Mouse (Mus musculus): ENCODE measurements around the gene Gm49336. TPM values are rescaled to one million over a fixed set of nuclear protein-coding genes. Genes with fewer than 3 reads are reported as not detected.

Gm49336 gene
- total and polyA plus RNA-seq, 3 experiments, result 36.3 to 102 (median 54.3) TPM

- H3K36me3 ChIP-seq (replicated peaks in 1 of 2; ENCODE audit: control insufficient read depth in 1 of 2, insufficient read depth in 1 of 2, low read length in 1 of 2), result peaks cover 0 to 14% of the 10 kb centered on the region in 2 experiments
- peaks cover 38% of the 10 kb centered on the region for H3K79me2 ChIP-seq (replicated peaks; ENCODE audit: control insufficient read depth, extremely low read depth, insufficient read depth, poor library complexity, severe bottlenecking)
- H3K4me2 ChIP-seq (ENCODE audit: insufficient read depth, low read depth, poor library complexity, severe bottlenecking), result peak overlapping the region; percentile 99; the same call in 1 of the 2 replicates
- no peaks in the 10 kb centered on the region for H3K27me3 ChIP-seq (replicated peaks)
- H3K9me3 ChIP-seq (replicated peaks; ENCODE audit: low read length), result no peaks in the 10 kb centered on the region
- dilution Hi-C loops (cut with MboI; ENCODE audit: extremely low pct_ligation_motif_present, extremely low pct_unique_long_range_greater_than_20kb, low sequenced_read_pairs), result no loop called here
- H3K9ac ChIP-seq (ENCODE audit: insufficient read depth, low read depth), result peak overlapping the region; percentile 85
- DNase-seq (ENCODE audit: extremely low read depth), result no peak
- peaks cover 11 to 25% of the 10 kb centered on the region in 2 experiments for H3K4me1 ChIP-seq (ENCODE audit: control insufficient read depth in 1 of 2, insufficient read depth in 2 of 2)
- peak overlapping the region; percentile 57 to 99 (median 98) for H3K4me3 ChIP-seq (replicated peaks in 1 of 3; ENCODE audit: low read depth in 2 of 3, low read length in 2 of 3, poor library complexity in 1 of 3)
- in situ Hi-C loops (cut with MboI; ENCODE audit: low pct_ligation_motif_present, low pct_unique_long_range_greater_than_20kb, low sequenced_read_pairs), result loop anchor here (25.0 kb wide), 1 partner anchor 486 kb away; no protein-coding TSS in a partner anchor
- TF ChIP-seq IRF4 (IDR thresholded peaks at IDR 0.05; ENCODE audit: low read depth, low read length) (no peak), UBTF (IDR thresholded peaks at IDR 0.05; ENCODE audit: low read depth, low read length) (peak; percentile 36; the same call in 1 of the 2 replicates), ELF1 (IDR thresholded peaks at IDR 0.05; ENCODE audit: low read depth, low read length) (no peak), SMC3 (IDR thresholded peaks at IDR 0.05; ENCODE audit: low read depth, low read length) (no peak)
- H3K27ac ChIP-seq (ENCODE audit: insufficient read depth, low read depth), result peak overlapping the region; percentile 50
These were observed 428 bp downstream of the Gm49336 start for GRCm38 (mm10) chr14:60250879-60251278.

- in situ Hi-C loops (cut with MboI; ENCODE audit: low pct_ligation_motif_present, low pct_unique_long_range_greater_than_20kb, low sequenced_read_pairs), result loop anchor here (25.0 kb wide), 1 partner anchor 487 kb away; no protein-coding TSS in a partner anchor
- H3K79me2 ChIP-seq (replicated peaks; ENCODE audit: control insufficient read depth, extremely low read depth, insufficient read depth, poor library complexity, severe bottlenecking), result peaks cover 42% of the 10 kb centered on the region
- DNase-seq (ENCODE audit: extremely low read depth), result no peak
- H3K4me3 ChIP-seq (replicated peaks in 1 of 3; ENCODE audit: low read depth in 2 of 3, low read length in 2 of 3, poor library complexity in 1 of 3), result peak overlapping the region; percentile 57 to 99 (median 98)
- H3K4me1 ChIP-seq (ENCODE audit: control insufficient read depth in 1 of 2, insufficient read depth in 2 of 2), result peaks cover 11 to 25% of the 10 kb centered on the region in 2 experiments
- H3K36me3 ChIP-seq (replicated peaks in 1 of 2; ENCODE audit: control insufficient read depth in 1 of 2, insufficient read depth in 1 of 2, low read length in 1 of 2), result peaks cover under 1 to 17% of the 10 kb centered on the region in 2 experiments
- dilution Hi-C loops (cut with MboI; ENCODE audit: extremely low pct_ligation_motif_present, extremely low pct_unique_long_range_greater_than_20kb, low sequenced_read_pairs), result no loop called here
- peak overlapping the region; percentile 99 for H3K4me2 ChIP-seq (ENCODE audit: insufficient read depth, low read depth, poor library complexity, severe bottlenecking)
- no peaks in the 10 kb centered on the region for H3K9me3 ChIP-seq (replicated peaks; ENCODE audit: low read length)
- no peaks in the 10 kb centered on the region for H3K27me3 ChIP-seq (replicated peaks)
- no peak for TF ChIP-seq ETS1 (conservative IDR thresholded peaks at IDR 0.05; ENCODE audit: low read depth, low read length)
- TF ChIP-seq PAX5 (IDR thresholded peaks at IDR 0.05; ENCODE audit: low read length), result no peak
- no peak for TF ChIP-seq MAFK (IDR thresholded peaks at IDR 0.05; ENCODE audit: insufficient replicate concordance, low read length)
- TF ChIP-seq UBTF (IDR thresholded peaks at IDR 0.05; ENCODE audit: low read depth, low read length), result no peak
- no peak for TF ChIP-seq MXI1 (IDR thresholded peaks at IDR 0.05; ENCODE audit: low read depth, low read length)
- no peak for TF ChIP-seq MAX (IDR thresholded peaks at IDR 0.05; ENCODE audit: low read length)
- no peak for TF ChIP-seq CHD2 (IDR thresholded peaks at IDR 0.05; ENCODE audit: low read length)
- no peak for TF ChIP-seq HCFC1 (IDR thresholded peaks at IDR 0.05; ENCODE audit: low read depth, low read length)
- no peak for TF ChIP-seq E2F4 (IDR thresholded peaks at IDR 0.05; ENCODE audit: insufficient replicate concordance, low read depth, low read length)
- H3K9ac ChIP-seq (ENCODE audit: insufficient read depth, low read depth), result peak overlapping the region; percentile 85
- no peak overlapping the region for H3K27ac ChIP-seq (ENCODE audit: insufficient read depth, low read depth)
These were observed 941 bp downstream of the Gm49336 start for GRCm38 (mm10) chr14:60250366-60250765.

- Histone ChIP-seq H3K4me1 (ENCODE audit: control insufficient read depth in 1 of 2, insufficient read depth in 2 of 2) (no peaks in the 10 kb centered on the region), H3K9ac (ENCODE audit: insufficient read depth, low read depth) (no peak overlapping the region), H3K4me2 (ENCODE audit: insufficient read depth, low read depth, poor library complexity, severe bottlenecking) (no peak overlapping the region), H3K27me3 (replicated peaks) (no peaks in the 10 kb centered on the region), H3K79me2 (replicated peaks; ENCODE audit: control insufficient read depth, extremely low read depth, insufficient read depth, poor library complexity, severe bottlenecking) (no peaks in the 10 kb centered on the region), H3K9me3 (replicated peaks; ENCODE audit: low read length) (no peaks in the 10 kb centered on the region), H3K27ac (ENCODE audit: insufficient read depth, low read depth) (no peak overlapping the region), H3K36me3 (replicated peaks in 1 of 2; ENCODE audit: control insufficient read depth in 1 of 2, insufficient read depth in 1 of 2, low read length in 1 of 2) (peaks cover 34 to 76% of the 10 kb centered on the region in 2 experiments), H3K4me3 (replicated peaks in 1 of 3; ENCODE audit: low read depth in 2 of 3, low read length in 2 of 3, poor library complexity in 1 of 3) (no peak overlapping the region)
- in situ Hi-C loops (cut with MboI; ENCODE audit: low pct_ligation_motif_present, low pct_unique_long_range_greater_than_20kb, low sequenced_read_pairs), result no loop called here
- TF ChIP-seq TBP (conservative IDR thresholded peaks at IDR 0.05; ENCODE audit: low read depth, low read length) (no peak), MAX (IDR thresholded peaks at IDR 0.05; ENCODE audit: low read length) (no peak), SMC3 (IDR thresholded peaks at IDR 0.05; ENCODE audit: low read depth, low read length) (no peak), NRF1 (IDR thresholded peaks at IDR 0.05; ENCODE audit: low read depth, low read length) (no peak), TCF12 (IDR thresholded peaks at IDR 0.05; ENCODE audit: low read depth, low read length) (no peak), IRF4 (IDR thresholded peaks at IDR 0.05; ENCODE audit: low read depth, low read length) (no peak), POLR2AphosphoS2 (IDR thresholded peaks at IDR 0.05; ENCODE audit: low read depth, low read length) (no peak), ZKSCAN1 (IDR thresholded peaks at IDR 0.05; ENCODE audit: borderline replicate concordance, low read depth, low read length) (no peak), MAFK (IDR thresholded peaks at IDR 0.05; ENCODE audit: insufficient replicate concordance, low read length) (no peak), NELFE (IDR thresholded peaks at IDR 0.05; ENCODE audit: low read depth, low read length) (no peak), GABPA (IDR thresholded peaks at IDR 0.05; ENCODE audit: insufficient replicate concordance, low read depth, low read length) (no peak), ZMIZ1 (IDR thresholded peaks at IDR 0.05; ENCODE audit: low read depth, low read length) (no peak), RCOR1 (conservative IDR thresholded peaks at IDR 0.05; ENCODE audit: low read depth, low read length) (no peak), CHD2 (IDR thresholded peaks at IDR 0.05; ENCODE audit: low read length) (no peak)
- dilution Hi-C loops (cut with MboI; ENCODE audit: extremely low pct_ligation_motif_present, extremely low pct_unique_long_range_greater_than_20kb, low sequenced_read_pairs), result no loop called here
- no peak for DNase-seq (ENCODE audit: extremely low read depth)
These were observed 12.8 kb downstream of the Gm49336 start for GRCm38 (mm10) chr14:60238551-60238950.
